ENCODE assay signal across 23 mouse cellular contexts in the genomic region with DNA sequence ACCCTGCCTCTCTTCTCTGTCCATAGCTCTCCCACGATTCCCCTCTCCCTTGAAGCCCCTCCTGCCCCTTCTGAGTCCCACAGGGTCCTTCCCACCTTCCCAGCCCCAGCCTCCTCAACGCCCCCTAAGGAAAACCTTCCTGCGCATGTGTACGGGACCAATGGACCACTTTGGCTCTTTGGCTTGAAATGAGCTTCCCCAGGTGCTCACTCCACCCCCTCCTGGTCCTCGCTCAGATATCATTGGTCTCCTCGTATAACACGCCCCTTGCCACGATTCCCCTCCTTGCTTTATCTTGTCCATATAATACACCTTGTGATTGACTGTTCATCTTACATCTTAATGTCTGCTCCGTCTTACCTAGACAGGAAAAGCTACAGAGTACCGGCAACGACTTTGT.
A peak's percentile ranks its signal among the peaks of the same experiment; 100 is the strongest.
DNase-seq lines count a peak whose midpoint lies in the region; ATAC-seq lines count a peak whose summit lies in the region.
"Had no signal": no experiment of that assay in that cellular context is flagged by ENCODE, and none has a peak within 500 bp of the region (broad histone marks: within the 10 kb centered on the region; RNA-seq: fewer than 3 reads in every experiment).

No protein-coding gene starts in this region.

- H3K36me3 ChIP-seq in midbrain, embryonic 11.5 days (ENCODE audit: control insufficient read depth, insufficient read depth, low read length), result no peaks in the 10 kb centered on the region
- H3K36me3 ChIP-seq in midbrain, embryonic 10.5 days, result no peaks in the 10 kb centered on the region
- H3K36me3 ChIP-seq: G1E had no signal

- intact Hi-C loops in heart, postnatal 25 days (cut with DNase I), result no loop called here

- peak; percentile 83 for DNase-seq in heart, adult 11 months
- no peak for DNase-seq in heart, postnatal 25 days (ENCODE audit: low spot score)
- DNase-seq in midbrain, embryonic 11.5 days (ENCODE audit: low spot score, missing footprints), result peak; percentile 54
- no peak for DNase-seq in midbrain, embryonic 10.5 days (ENCODE audit: low spot score)
- DNase-seq in ES-CJ7 (ENCODE audit: low read depth, low spot score), result peak; percentile 33
- DNase-seq in R1 (ENCODE audit: low read depth, low spot score), result peak; percentile 77
- no peak for DNase-seq in spleen, postnatal 36 days (ENCODE audit: low spot score in 2 of 2)
- DNase-seq: adrenal gland, adult 2 months; adrenal gland, adult 8-10 months; adrenal gland, postnatal 10 days; adrenal gland, postnatal 14 days; adrenal gland, postnatal 25 days; adrenal gland, postnatal 36 days; B cell, adult 2 months; cerebellum, adult 11 months; cerebellum, adult 11-12 months; cerebellum, adult 18-20 months; cerebellum, adult 2 months had no signal

- no peak for ATAC-seq in midbrain, embryonic 11.5 days (ENCODE audit: low FRiP score)
- ATAC-seq in monocyte, adult 5-6 weeks (replicated peaks; ENCODE audit: insufficient number of reproducible peaks, low FRiP score, low TSS enrichment, poor library complexity, severe bottlenecking), result no peak
- ATAC-seq: activated CD4-positive, CD25-positive, alpha-beta regulatory T cell, adult 4 months; CD4-positive, CD25-positive, alpha-beta regulatory T cell, adult 4 months; Patski had no signal

- no peaks in the 10 kb centered on the region for H3K4me1 ChIP-seq in midbrain, embryonic 11.5 days (ENCODE audit: control insufficient read depth, insufficient read depth, low read length)
- peaks cover 22% of the 10 kb centered on the region for H3K4me1 ChIP-seq in midbrain, embryonic 10.5 days

- H3K27ac ChIP-seq in midbrain, embryonic 11.5 days (ENCODE audit: low read depth, low read length), result no peak overlapping the region
- no peak overlapping the region for H3K27ac ChIP-seq in midbrain, embryonic 10.5 days (replicated peaks)

- H3K4me3 ChIP-seq in midbrain, embryonic 11.5 days (ENCODE audit: low read depth, low read length), result no peak overlapping the region
- no peak overlapping the region for H3K4me3 ChIP-seq in midbrain, embryonic 10.5 days

- H3K9ac ChIP-seq in midbrain, embryonic 11.5 days (ENCODE audit: low read length), result no peak overlapping the region

- peaks cover 3% of the 10 kb centered on the region for H3K27me3 ChIP-seq in midbrain, embryonic 11.5 days (ENCODE audit: control insufficient read depth, insufficient read depth, low read length)
- peaks cover 39% of the 10 kb centered on the region for H3K27me3 ChIP-seq in midbrain, embryonic 10.5 days (ENCODE audit: low read depth, poor library complexity, severe bottlenecking)

- WGBS in midbrain, embryonic 11.5 days, result 91% methylated on average over 11 of the region's 11 CpGs
- WGBS in midbrain, embryonic 10.5 days, result 92% methylated on average over 11 of the region's 11 CpGs

- no peak overlapping the region for H3K4me2 ChIP-seq in midbrain, embryonic 11.5 days

- no peaks in the 10 kb centered on the region for H3K9me3 ChIP-seq in midbrain, embryonic 11.5 days (ENCODE audit: control insufficient read depth, low read length)
- no peaks in the 10 kb centered on the region for H3K9me3 ChIP-seq in midbrain, embryonic 10.5 days (replicated peaks)

Comparison
In these comparisons a context has a peak if more than half of its experiments do, and no peak if none do; other contexts are left out.
1. DNase-seq: peak in heart, adult 11 months (single experiment), midbrain, embryonic 11.5 days (single experiment), ES-CJ7 (single experiment) and R1 (single experiment); none in heart, postnatal 25 days (single experiment), midbrain, embryonic 10.5 days (single experiment) and spleen, postnatal 36 days (0 of 2).